Mouse (Mus musculus) MEL (cell line): Measurements from ENCODE around the gene Stat4. TPM values are rescaled to one million over a fixed set of nuclear protein-coding genes. Genes with fewer than 3 reads are reported as not detected.

Experiments
- DNase-seq: peaks from one replicate; pipeline ENCODE4 v3.0.0; 2011; ENCODE audit warnings: low read depth, low spot score
- H3K27ac ChIP-seq: 2 replicates; pipeline ENCODE4 v1.5.1; 2012; ENCODE audit warnings: low read depth, mild to moderate bottlenecking, control low read depth, low read length, moderate library complexity; ENCODE audit not compliant: control insufficient read depth
- H3K27me3 ChIP-seq, 2 experiments: fragments of 150-350 bp in 1 of 2; sonication (generic) in 1 of 2; 2 replicates each; pipeline ENCODE4 v1.6.1; 2012; ENCODE audit warnings: low read length in 2 of 2, mild to moderate bottlenecking in 2 of 2, improper control_type of control experiment in 1 of 2, moderate library complexity in 1 of 2; ENCODE audit not compliant: insufficient read depth in 2 of 2, control insufficient read depth in 1 of 2
- H3K36me3 ChIP-seq, 2 experiments: 2 replicates each; pipeline ENCODE4 v1.6.1; 2012 to 2014; ENCODE audit warnings: low read length in 2 of 2, improper control_type of control experiment in 1 of 2, inconsistent platforms in 1 of 2, mild to moderate bottlenecking in 1 of 2; ENCODE audit not compliant: insufficient read depth in 2 of 2, control insufficient read depth in 1 of 2
- H3K4me1 ChIP-seq, 2 experiments: fragments of 150-350 bp in 1 of 2; sonication (generic) in 1 of 2; 2 replicates each; pipeline ENCODE4 v1.6.1; 2012; ENCODE audit warnings: low read length in 2 of 2, improper control_type of control experiment in 1 of 2, mild to moderate bottlenecking in 1 of 2; ENCODE audit not compliant: insufficient read depth in 2 of 2, control insufficient read depth in 1 of 2
- H3K4me3 ChIP-seq, 2 experiments: fragments of 150-350 bp in 1 of 2; sonication (generic) in 1 of 2; 2 replicates each; pipeline ENCODE4 v1.5.1; 2012; ENCODE audit warnings: low read depth in 2 of 2, low read length in 2 of 2, mild to moderate bottlenecking in 2 of 2, moderate library complexity in 2 of 2, control low read depth in 1 of 2, improper control_type of control experiment in 1 of 2; ENCODE audit not compliant: control insufficient read depth in 1 of 2, insufficient read depth in 1 of 2
- H3K79me2 ChIP-seq: 2 replicates; pipeline ENCODE4 v1.6.1; 2012; ENCODE audit warnings: mild to moderate bottlenecking, low read length, moderate library complexity; ENCODE audit not compliant: control insufficient read depth, poor library complexity, insufficient read depth
- H3K9ac ChIP-seq: 2 replicates; pipeline ENCODE4 v1.6.1; 2012; ENCODE audit warnings: low read depth, mild to moderate bottlenecking, control low read depth, low read length, moderate library complexity; ENCODE audit not compliant: control insufficient read depth, poor library complexity, severe bottlenecking
- H3K9me3 ChIP-seq: fragments of 150-350 bp; sonication (generic); replicated peaks from 2 replicates; pipeline ENCODE4 v1.6.1; 2012; ENCODE audit warnings: mild to moderate bottlenecking, low read length, improper control_type of control experiment, moderate library complexity; ENCODE audit not compliant: insufficient read depth
- BHLHE40 ChIP-seq: IDR thresholded peaks from 2 replicates; pipeline ENCODE4 v1.6.1; 2012; ENCODE audit warnings: low read depth, mild to moderate bottlenecking, inconsistent platforms, low read length, improper control_type of control experiment, borderline replicate concordance
- CHD1 ChIP-seq: IDR thresholded peaks from 2 replicates; pipeline ENCODE4 v1.6.1; 2012; ENCODE audit warnings: low read depth, mild to moderate bottlenecking, inconsistent platforms, low read length, improper control_type of control experiment
- CHD2 ChIP-seq: IDR thresholded peaks from 2 replicates; pipeline ENCODE4 v1.6.1; 2011; ENCODE audit warnings: low read length, improper control_type of control experiment
- ELF1 ChIP-seq: IDR thresholded peaks from 2 replicates; pipeline ENCODE4 v1.6.1; 2014; ENCODE audit warnings: low read depth, mild to moderate bottlenecking, inconsistent platforms, low read length, improper control_type of control experiment, moderate library complexity
- EP300 ChIP-seq, 2 experiments: IDR thresholded peaks; 2 replicates each; pipeline ENCODE4 v1.6.1; 2011; ENCODE audit warnings: improper control_type of control experiment in 2 of 2, low read length in 2 of 2, low read depth in 1 of 2, mild to moderate bottlenecking in 1 of 2
- ETS1 ChIP-seq: IDR thresholded peaks from 2 replicates; pipeline ENCODE4 v1.6.1; 2012; ENCODE audit warnings: low read depth, mild to moderate bottlenecking, inconsistent platforms, low read length, improper control_type of control experiment, moderate library complexity
- GABPA ChIP-seq: IDR thresholded peaks from 2 replicates; pipeline ENCODE4 v1.6.1; 2012; ENCODE audit warnings: low read depth, mild to moderate bottlenecking, inconsistent platforms, low read length, improper control_type of control experiment, moderate library complexity
- GATA1 ChIP-seq: IDR thresholded peaks from 2 replicates; pipeline ENCODE4 v1.6.1; 2011; ENCODE audit warnings: low read depth, low read length, improper control_type of control experiment
- JUND ChIP-seq: IDR thresholded peaks from 2 replicates; pipeline ENCODE4 v1.6.1; 2011; ENCODE audit warnings: low read depth, mild to moderate bottlenecking, improper control_type of control experiment, low read length
- MAX ChIP-seq: IDR thresholded peaks from 2 replicates; pipeline ENCODE4 v1.6.1; 2011; ENCODE audit warnings: low read length, improper control_type of control experiment
- MAZ ChIP-seq: IDR thresholded peaks from 2 replicates; pipeline ENCODE4 v1.6.1; 2012; ENCODE audit warnings: low read depth, mild to moderate bottlenecking, inconsistent platforms, low read length, improper control_type of control experiment
- NELFE ChIP-seq: IDR thresholded peaks from 2 replicates; pipeline ENCODE4 v1.6.1; 2011; ENCODE audit warnings: low read depth, low read length, improper control_type of control experiment
- POLR2AphosphoS2 ChIP-seq: IDR thresholded peaks from 2 replicates; pipeline ENCODE4 v1.6.1; 2011; ENCODE audit warnings: low read length, improper control_type of control experiment
- RCOR1 ChIP-seq: IDR thresholded peaks from 2 replicates; pipeline ENCODE4 v1.6.1; 2012; ENCODE audit warnings: low read depth, mild to moderate bottlenecking, inconsistent platforms, low read length, improper control_type of control experiment
- SIN3A ChIP-seq: IDR thresholded peaks from 2 replicates; pipeline ENCODE4 v1.6.1; 2012; ENCODE audit warnings: low read length, improper control_type of control experiment, inconsistent platforms
- TAL1 ChIP-seq: IDR thresholded peaks from 2 replicates; pipeline ENCODE4 v1.6.1; 2012; ENCODE audit warnings: mild to moderate bottlenecking, inconsistent platforms, low read length, moderate library complexity, mixed read lengths
- TCF12 ChIP-seq: IDR thresholded peaks from 2 replicates; pipeline ENCODE4 v1.6.1; 2014; ENCODE audit warnings: low read depth, mild to moderate bottlenecking, inconsistent platforms, low read length, improper control_type of control experiment, moderate library complexity
- ZC3H11A ChIP-seq: IDR thresholded peaks from 2 replicates; pipeline ENCODE4 v1.6.1; 2012; ENCODE audit warnings: low read depth, mild to moderate bottlenecking, inconsistent platforms, low read length, improper control_type of control experiment
- ZMIZ1 ChIP-seq: IDR thresholded peaks from 2 replicates; pipeline ENCODE4 v1.6.1; 2012; ENCODE audit warnings: low read depth, mild to moderate bottlenecking, inconsistent platforms, low read length, improper control_type of control experiment, moderate library complexity
- ZNF384 ChIP-seq: IDR thresholded peaks from 2 replicates; pipeline ENCODE4 v1.6.1; 2012; ENCODE audit warnings: low read depth, mild to moderate bottlenecking, inconsistent platforms, low read length, improper control_type of control experiment
- polyA plus RNA-seq, 2 experiments: library from polyadenylated mRNA; stranded (reverse) in 1 of 2; unstranded in 1 of 2; fragments of >175 nt in 1 of 2; fragments of >200 nt in 1 of 2; gene quantifications; 2 replicates each; pipeline versions ENCODE4 v1.2.1 to v1.2.4; 2012; ENCODE audit warnings: low replicate concordance in 2 of 2, low read depth in 1 of 2; ENCODE audit not compliant: insufficient read length in 2 of 2, insufficient read depth in 1 of 2, missing spikeins in 1 of 2
- total RNA-seq: library from RNA; depleted of rRNA; stranded (reverse); fragments of 300-350 nt; gene quantifications from 2 replicates; pipeline ENCODE4 v1.2.3, GENCODE M21; 2012

The Stat4 gene
- total and polyA plus RNA-seq, 3 experiments: not detected

- Histone ChIP-seq H3K27ac (no peak overlapping the region), H3K9ac (no peak overlapping the region)
- TF ChIP-seq ETS1 (peak; percentile 38; the same call in 1 of the 2 replicates), BHLHE40 (no peak)
- TF ChIP-seq, all 39 proteins: peak for 1
- no peaks in the 10 kb centered on the region for H3K79me2 ChIP-seq
- DNase-seq: peak; percentile 54
- H3K4me3 ChIP-seq: no peak overlapping the region
- H3K36me3 ChIP-seq: peaks cover 3 to 8% of the 10 kb centered on the region in 2 experiments
- no peaks in the 10 kb centered on the region for H3K27me3 ChIP-seq
- peaks cover 5 to 14% of the 10 kb centered on the region in 2 experiments for H3K4me1 ChIP-seq
- no peaks in the 10 kb centered on the region for H3K9me3 ChIP-seq
These were observed 163.0 kb downstream of the Stat4 start for GRCm38 (mm10) chr1:52149934-52150346.

- H3K36me3 ChIP-seq: peaks cover 3 to 8% of the 10 kb centered on the region in 2 experiments
- DNase-seq: peak; percentile 54
- no peak overlapping the region for H3K9ac ChIP-seq
- no peaks in the 10 kb centered on the region for H3K27me3 ChIP-seq
- H3K4me3 ChIP-seq: no peak overlapping the region
- TF ChIP-seq TAL1 (peak; percentile 53), GABPA (no peak), CHD1 (no peak), SIN3A (peak; percentile 25; the same call in 1 of the 2 replicates), TCF12 (peak; percentile 85), GATA1 (0 out of 2 replicates have a peak, but pooled peaks have one; percentile 33), CHD2 (no peak), EP300 (IDR thresholded peaks at IDR 0.05; ENCODE audit: low read depth in 1 of 2, low read length in 2 of 2) (peak in 1 of 2 experiments; percentile 62; a peak in 3 of 4 replicates), ETS1 (peak; percentile 93)
- H3K27ac ChIP-seq: no peak overlapping the region
- H3K4me1 ChIP-seq: peaks cover 5 to 14% of the 10 kb centered on the region in 2 experiments
- no peaks in the 10 kb centered on the region for H3K9me3 ChIP-seq
- no peaks in the 10 kb centered on the region for H3K79me2 ChIP-seq
These were observed 163.7 kb downstream of the Stat4 start for GRCm38 (mm10) chr1:52150676-52151075.

- Histone ChIP-seq H3K36me3 (peaks cover 3 to 8% of the 10 kb centered on the region in 2 experiments), H3K27me3 (no peaks in the 10 kb centered on the region)
These were observed 164.2 kb downstream of the Stat4 start for GRCm38 (mm10) chr1:52151166-52151565.

More at GRCm38 (mm10) chr1:52151166-52151565, 164.2 kb downstream of the Stat4 start:
- TF ChIP-seq POLR2AphosphoS2: no peak
- TF ChIP-seq ZC3H11A: no peak
- TF ChIP-seq ELF1: no peak
- TF ChIP-seq MAZ: no peak
- no peak for TF ChIP-seq RCOR1
- no peak for TF ChIP-seq BHLHE40
- TF ChIP-seq GABPA: no peak
- no peak for TF ChIP-seq ZMIZ1
- no peak for TF ChIP-seq ZNF384
- TF ChIP-seq MAX: no peak
- no peak for TF ChIP-seq CHD1
- no peak for TF ChIP-seq ETS1
- no peak for TF ChIP-seq JUND
- TF ChIP-seq NELFE: no peak
- H3K9me3 ChIP-seq: no peaks in the 10 kb centered on the region
- no peak overlapping the region for H3K9ac ChIP-seq
- no peaks in the 10 kb centered on the region for H3K79me2 ChIP-seq
- no peak overlapping the region for H3K27ac ChIP-seq
- H3K4me1 ChIP-seq: peaks cover 5 to 14% of the 10 kb centered on the region in 2 experiments
- DNase-seq: no peak
- no peak overlapping the region for H3K4me3 ChIP-seq
